Mouse (Mus musculus): ENCODE results near the gene Ucn2.

GRCm38 (mm10) chr9:108955241-108955640, 30.6 kb upstream of the Ucn2 start:
- TF ChIP-seq CTCF (IDR thresholded peaks at IDR 0.05; ENCODE audit: low read depth, low read length) (no peak), POLR2A (IDR thresholded peaks at IDR 0.05; ENCODE audit: insufficient read depth, low read length) (no peak), EP300 (IDR thresholded peaks at IDR 0.05; ENCODE audit: insufficient read depth, low read depth, low read length) (no peak)

Measured in ES-Bruce4 (cell line).